ENCODE assay signal across 8 mouse cellular contexts in the genomic region with DNA sequence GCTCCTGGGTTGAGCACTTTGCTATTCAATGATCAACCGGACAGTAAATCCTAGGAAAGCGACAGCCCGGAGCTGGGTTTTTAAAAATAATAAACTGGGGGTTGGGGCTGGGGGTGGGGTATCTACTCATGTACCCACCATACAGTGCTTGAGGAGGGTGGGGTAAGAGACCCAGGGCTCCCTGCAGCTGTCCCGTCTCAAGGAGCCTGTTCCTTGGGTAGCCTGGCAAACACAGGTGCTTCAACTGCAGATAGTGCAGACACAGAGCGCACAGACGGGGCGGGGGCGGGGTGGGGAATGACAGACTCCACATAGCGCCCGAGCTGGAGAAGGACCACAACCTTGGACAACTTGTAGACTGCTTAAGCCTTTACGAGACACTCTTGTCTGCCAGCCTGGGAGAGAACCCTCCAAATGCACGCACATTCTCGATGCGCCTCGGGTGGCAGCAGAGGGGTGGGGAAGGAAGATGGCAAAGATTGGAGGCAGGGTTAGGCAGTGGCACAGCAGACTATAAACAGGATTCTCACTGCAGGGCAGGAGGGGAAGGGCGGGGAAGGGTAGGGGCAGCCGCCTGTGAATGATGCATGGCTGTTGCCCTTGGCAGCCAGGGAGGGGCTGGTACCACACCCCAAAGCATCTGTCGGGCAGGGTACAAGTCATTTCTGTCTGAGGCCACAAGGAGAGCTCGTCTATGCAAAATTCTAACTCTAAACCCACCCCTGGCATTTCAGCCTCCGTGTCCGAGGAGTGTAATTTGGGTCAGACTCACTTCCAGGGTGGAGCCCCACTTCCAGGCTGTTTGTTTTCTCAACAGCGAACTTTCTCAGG. TPM values are rescaled to one million over a fixed set of nuclear protein-coding genes. Genes with fewer than 3 reads are reported as not detected.
DNase-seq lines count a peak whose midpoint lies in the region; ATAC-seq and TF ChIP-seq lines count a peak whose summit lies in the region.

No protein-coding gene starts in this region.

- peaks cover 73% of the 10 kb centered on the region for H3K4me1 ChIP-seq in heart, embryonic 10.5 days
- peaks cover 59% of the 10 kb centered on the region for H3K4me1 ChIP-seq in intestine, embryonic 16.5 days (ENCODE audit: control insufficient read depth, insufficient read depth, low read length)
- H3K4me1 ChIP-seq in thymus, adult 2 months (replicated peaks; ENCODE audit: control insufficient read depth, insufficient read depth, low read length): peaks cover 35% of the 10 kb centered on the region

- no peak for DNase-seq in heart, embryonic 10.5 days (ENCODE audit: low spot score)
- DNase-seq in heart, postnatal 36 days: no peak
- peak; percentile 79 for DNase-seq in T-cell, adult 2 months (ENCODE audit: low spot score)
- DNase-seq in lung, postnatal 36 days: peak; percentile 87
- DNase-seq in thymus, adult 2 months: peak; percentile 56
- DNase-seq in adrenal gland, adult 8-10 months: no peak
- no peak for DNase-seq in cerebellum, adult 9-10 months

- H3K36me3 ChIP-seq in heart, embryonic 10.5 days: peaks cover 21% of the 10 kb centered on the region
- peaks cover 5% of the 10 kb centered on the region; the same call in 1 of the 2 replicates for H3K36me3 ChIP-seq in intestine, embryonic 16.5 days (ENCODE audit: control insufficient read depth, insufficient read depth, low read length)
- no peaks in the 10 kb centered on the region for H3K36me3 ChIP-seq in thymus, adult 2 months (ENCODE audit: control insufficient read depth, insufficient read depth, low read length)

- WGBS in heart, embryonic 10.5 days: 57% methylated on average over 22 of the region's 22 CpGs
- 35% methylated on average over 22 of the region's 22 CpGs for WGBS in intestine, embryonic 16.5 days
- 37% methylated on average over 22 of the region's 22 CpGs for WGBS in thymus, adult 2 months

- no peak for TF ChIP-seq POLR2A in thymus, adult 2 months (IDR thresholded peaks at IDR 0.05; ENCODE audit: control insufficient read depth, extremely low read depth, insufficient read depth, low read length, poor library complexity)

- H3K9ac ChIP-seq in intestine, embryonic 16.5 days (ENCODE audit: low read depth, low read length): no peak overlapping the region

- peak; percentile 68 for ATAC-seq in intestine, embryonic 16.5 days

- no peak overlapping the region for H3K4me2 ChIP-seq in intestine, embryonic 16.5 days (ENCODE audit: low read depth, low read length)

- no peaks in the 10 kb centered on the region for H3K27me3 ChIP-seq in heart, embryonic 10.5 days (ENCODE audit: insufficient read depth, poor library complexity, severe bottlenecking)
- H3K27me3 ChIP-seq in intestine, embryonic 16.5 days (replicated peaks; ENCODE audit: control insufficient read depth, insufficient read depth, low read length): no peaks in the 10 kb centered on the region
- H3K27me3 ChIP-seq in thymus, adult 2 months (ENCODE audit: control insufficient read depth, insufficient read depth, low read length): no peaks in the 10 kb centered on the region

- TF ChIP-seq CTCF in thymus, adult 2 months (IDR thresholded peaks at IDR 0.05; ENCODE audit: borderline replicate concordance, control insufficient read depth, extremely low read depth, insufficient read depth, low read length, poor library complexity): no peak

- H3K27ac ChIP-seq in heart, embryonic 10.5 days: peak overlapping the region; percentile 57; the same call in 1 of the 2 replicates
- H3K27ac ChIP-seq in intestine, embryonic 16.5 days (ENCODE audit: low read length): no peak overlapping the region; the same call in 1 of the 2 replicates
- peak overlapping the region; percentile 37; the same call in 1 of the 2 replicates for H3K27ac ChIP-seq in thymus, adult 2 months (ENCODE audit: control insufficient read depth, insufficient read depth, low read length)

- no peaks in the 10 kb centered on the region for H3K9me3 ChIP-seq in heart, embryonic 10.5 days
- H3K9me3 ChIP-seq in intestine, embryonic 16.5 days (ENCODE audit: control insufficient read depth, low read length): no peaks in the 10 kb centered on the region

- intact Hi-C loops in heart, postnatal 36 days (cut with DNase I): no loop called here

- no peak overlapping the region for H3K4me3 ChIP-seq in heart, embryonic 10.5 days
- H3K4me3 ChIP-seq in intestine, embryonic 16.5 days (ENCODE audit: low read length): no peak overlapping the region
- H3K4me3 ChIP-seq in thymus, adult 2 months (ENCODE audit: control insufficient read depth, insufficient read depth, low read length): no peak overlapping the region

RNA-seq across cellular contexts. Expression of a gene that starts 55.0 kb away (rescaled TPM):
- polyA plus RNA-seq in heart, embryonic 10.5 days (2016; fragmentation: Nextera tagmentation; extraction: Ambion mirVana): 31.4 and 33.6 TPM in 2 replicates
- 10 to 100 TPM; 82.1 to 83.5 TPM for total RNA-seq in heart, postnatal 36 days (2021)
- polyA plus RNA-seq in intestine, embryonic 16.5 days (2015; fragmentation: Nextera tagmentation; extraction: Ambion mirVana): 43.3 and 50.4 TPM in 2 replicates
- 72.1 and 123 TPM in 2 replicates for polyA plus RNA-seq in thymus, adult 2 months (2012; rRNA removed)
- 100 to 1,000 TPM; 181 to 274 (median 211) TPM for total RNA-seq in adrenal gland, adult 8-10 months (2022)

RNA-seq across cellular contexts. Expression of a gene that starts 56.3 kb away (rescaled TPM):
- 19.6 and 21.1 TPM in 2 replicates for polyA plus RNA-seq in heart, embryonic 10.5 days (2016; fragmentation: Nextera tagmentation; extraction: Ambion mirVana)
- 100 to 1,000 TPM; 125 to 140 TPM for total RNA-seq in heart, postnatal 36 days (2021)
- polyA plus RNA-seq in intestine, embryonic 16.5 days (2015; fragmentation: Nextera tagmentation; extraction: Ambion mirVana): 15.7 and 22.2 TPM in 2 replicates
- polyA plus RNA-seq in thymus, adult 2 months (2012; rRNA removed): 12.9 and 15.5 TPM in 2 replicates
- 10 to 100 TPM; 36.3 to 54.6 (median 44.0) TPM for total RNA-seq in adrenal gland, adult 8-10 months (2022)

Comparison
In these comparisons a context has a peak if more than half of its experiments do, and no peak if none do; other contexts are left out.
1. DNase-seq: peak in T-cell, adult 2 months (single experiment), lung, postnatal 36 days (single experiment) and thymus, adult 2 months (single experiment); none in heart, embryonic 10.5 days (single experiment), heart, postnatal 36 days (0 of 2), adrenal gland, adult 8-10 months (single experiment) and cerebellum, adult 9-10 months (single experiment).